Mouse (Mus musculus) neural tube, embryonic 11.5 days (tissue): ENCODE measurements around the gene Susd3. TPM values are rescaled to one million over a fixed set of nuclear protein-coding genes. Genes with fewer than 3 reads are reported as not detected.

Experiments
- ATAC-seq: fragments of 200-750 bp; cut with Nextera tagmentation; 2 replicates; pipeline ENCODE4 v1.8.0; 2017; ENCODE audit warnings: moderate number of reproducible peaks, mild to moderate bottlenecking, moderate TSS enrichment, moderate library complexity; ENCODE audit not compliant: insufficient read depth, low FRiP score, low TSS enrichment
- DNase-seq: peaks from one replicate; pipeline ENCODE4 v3.0.0-alpha.2; 2015; ENCODE audit warnings: low spot score
- H3K27ac ChIP-seq: fragments of 300-500 bp; sonication (generic); 2 replicates; pipeline ENCODE4 v1.5.1; 2014; ENCODE audit warnings: low read depth, mild to moderate bottlenecking, low read length
- H3K27me3 ChIP-seq: fragments of 300-500 bp; sonication (generic); 2 replicates; pipeline ENCODE4 v1.6.1; 2014; ENCODE audit warnings: mild to moderate bottlenecking, low read length, mixed read lengths; ENCODE audit not compliant: control insufficient read depth, insufficient read depth
- H3K36me3 ChIP-seq: fragments of 300-500 bp; sonication (generic); 2 replicates; pipeline ENCODE4 v1.6.1; 2014; ENCODE audit warnings: mild to moderate bottlenecking, low read length, moderate library complexity, mixed read lengths; ENCODE audit not compliant: control insufficient read depth, insufficient read depth
- H3K4me1 ChIP-seq: fragments of 300-500 bp; sonication (generic); 2 replicates; pipeline ENCODE4 v1.6.1; 2014; ENCODE audit warnings: low read length, mixed read lengths; ENCODE audit not compliant: control insufficient read depth, insufficient read depth
- H3K4me2 ChIP-seq: fragments of 300-500 bp; sonication (generic); 2 replicates; pipeline ENCODE4 v1.6.1; 2014; ENCODE audit warnings: low read depth, mild to moderate bottlenecking, moderate library complexity
- H3K4me3 ChIP-seq: fragments of 300-500 bp; sonication (generic); 2 replicates; pipeline ENCODE4 v1.5.1; 2014; ENCODE audit warnings: low read depth, low read length
- H3K9ac ChIP-seq: fragments of 300-500 bp; sonication (generic); 2 replicates; pipeline ENCODE4 v1.6.1; 2014; ENCODE audit warnings: mild to moderate bottlenecking, low read length
- H3K9me3 ChIP-seq: fragments of 300-500 bp; sonication (generic); 2 replicates; pipeline ENCODE4 v1.6.1; 2016; ENCODE audit warnings: low read length; ENCODE audit not compliant: control insufficient read depth
- WGBS: fragments of 180-500 bp; shearing (Covaris S2); extraction: QIAGEN DNeasy Blood & Tissue Kit; methylation state at CpG from one replicate; pipeline ENCODE4 v1.1.7; 2014; 5-methylcytosine and 5-hydroxymethylcytosine counted together
- polyA plus RNA-seq: library from polyadenylated mRNA; unstranded; fragments of >200 nt; fragmentation: Nextera tagmentation; extraction: Ambion mirVana; gene quantifications from 2 replicates; pipeline ENCODE4 v1.2.1, GENCODE M21; 2014

Gene Susd3
- polyA plus RNA-seq, 1 experiment from 2014 or later, result 1.2 TPM

- Histone ChIP-seq H3K9ac (no peak overlapping the region), H3K36me3 (no peaks in the 10 kb centered on the region), H3K9me3 (no peaks in the 10 kb centered on the region), H3K27ac (no peak overlapping the region), H3K4me1 (peaks cover 2% of the 10 kb centered on the region; the same call in 1 of the 2 replicates), H3K27me3 (peaks cover 8% of the 10 kb centered on the region; the same call in 1 of the 2 replicates), H3K4me3 (no peak overlapping the region), H3K4me2 (no peak overlapping the region)
- 67% methylated on average over 4 of the region's 4 CpGs for WGBS
- ATAC-seq (no peak), DNase-seq (no peak)
These were observed 35.0 kb downstream of the Susd3 start for GRCm38 (mm10) chr13:49213531-49213932.

- Histone ChIP-seq H3K9ac (no peak overlapping the region), H3K27me3 (peaks cover 7% of the 10 kb centered on the region; the same call in 1 of the 2 replicates), H3K36me3 (no peaks in the 10 kb centered on the region), H3K9me3 (no peaks in the 10 kb centered on the region), H3K4me2 (no peak overlapping the region), H3K4me1 (peaks cover 2% of the 10 kb centered on the region; the same call in 1 of the 2 replicates), H3K4me3 (no peak overlapping the region), H3K27ac (no peak overlapping the region)
- 79% methylated on average over 4 of the region's 4 CpGs for whole genome bisulfite sequencing
- no peak for DNase-seq
- ATAC-seq, result no peak
These were observed 35.6 kb downstream of the Susd3 start for GRCm38 (mm10) chr13:49212711-49213500.

GRCm38 (mm10) chr13:49209306-49209705 lies 39.2 kb downstream of the Susd3 start:
- no peak overlapping the region for H3K4me3 ChIP-seq
- no peaks in the 10 kb centered on the region for H3K36me3 ChIP-seq
- 67% methylated on average over 7 of the region's 7 CpGs for WGBS
- H3K9ac ChIP-seq, result no peak overlapping the region
- DNase-seq, result no peak
- no peaks in the 10 kb centered on the region for H3K4me1 ChIP-seq
- ATAC-seq, result no peak
- no peak overlapping the region for H3K4me2 ChIP-seq
- H3K27me3 ChIP-seq, result no peaks in the 10 kb centered on the region
- H3K9me3 ChIP-seq, result no peaks in the 10 kb centered on the region
- H3K27ac ChIP-seq, result no peak overlapping the region

DNA sequence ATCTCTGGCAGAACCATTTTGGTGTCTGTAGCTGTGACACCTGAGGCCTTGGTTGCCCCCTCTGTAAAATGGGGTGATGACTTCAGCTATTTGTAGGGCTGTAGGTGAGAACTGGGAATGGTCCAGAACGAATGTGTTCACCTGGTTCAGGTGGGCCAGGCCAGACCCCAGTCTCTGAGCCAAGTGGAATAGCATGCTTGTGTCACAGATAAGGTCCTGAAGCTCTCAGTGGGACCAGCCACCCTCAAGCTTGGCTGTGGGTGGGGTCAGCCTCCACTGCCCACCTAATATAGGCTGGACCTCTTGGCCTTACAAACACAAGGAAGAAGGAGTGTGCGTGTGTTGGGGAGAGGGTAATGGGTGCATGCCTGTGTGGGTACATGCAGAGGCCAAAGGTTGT lies 42.2 kb downstream of the Susd3 start:
- Histone ChIP-seq H3K27me3 (no peaks in the 10 kb centered on the region), H3K9ac (no peak overlapping the region), H3K9me3 (no peaks in the 10 kb centered on the region), H3K4me2 (no peak overlapping the region), H3K4me1 (no peaks in the 10 kb centered on the region), H3K4me3 (no peak overlapping the region), H3K36me3 (no peaks in the 10 kb centered on the region; the same call in 1 of the 2 replicates), H3K27ac (no peak overlapping the region)
- ATAC-seq, result no peak
- WGBS, result 89% methylated on average over 2 of the region's 2 CpGs
- DNase-seq, result no peak

DNA sequence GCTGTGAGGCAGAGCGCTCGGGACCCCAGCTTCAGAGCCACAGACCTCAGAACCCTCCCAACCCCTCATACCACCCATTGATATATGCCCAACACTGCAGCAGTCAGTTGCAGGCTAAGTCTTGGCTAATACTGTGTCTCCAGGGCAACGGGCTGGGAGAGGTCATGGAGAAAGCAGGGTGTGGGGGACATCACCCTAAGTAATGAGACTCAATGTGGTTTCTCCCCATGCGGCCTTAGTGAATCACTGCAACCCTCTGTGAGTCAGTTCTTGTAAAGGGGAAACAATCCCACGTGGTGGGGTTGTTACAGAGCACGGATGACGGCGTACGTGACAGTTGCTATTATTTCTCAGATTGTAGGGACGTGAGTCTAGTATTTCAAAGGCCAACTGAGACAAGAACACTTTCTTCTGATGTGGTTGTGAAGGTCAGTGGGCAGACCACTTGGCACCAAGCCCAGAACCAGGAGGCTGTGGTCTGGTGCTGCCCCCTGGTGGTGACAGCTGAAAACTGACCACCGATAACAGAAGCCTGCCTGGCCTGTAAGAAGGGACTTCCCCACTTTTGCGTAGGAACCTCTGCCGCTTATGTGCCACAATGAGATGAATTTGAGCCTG lies 43.0 kb downstream of the Susd3 start:
- Histone ChIP-seq H3K9ac (no peak overlapping the region), H3K4me2 (no peak overlapping the region), H3K27me3 (no peaks in the 10 kb centered on the region), H3K4me1 (no peaks in the 10 kb centered on the region), H3K4me3 (no peak overlapping the region), H3K36me3 (no peaks in the 10 kb centered on the region; the same call in 1 of the 2 replicates), H3K27ac (no peak overlapping the region), H3K9me3 (no peaks in the 10 kb centered on the region)
- no peak for ATAC-seq
- 44% methylated on average over 13 of the region's 13 CpGs for WGBS
- peak; percentile 84 for DNase-seq

DNA sequence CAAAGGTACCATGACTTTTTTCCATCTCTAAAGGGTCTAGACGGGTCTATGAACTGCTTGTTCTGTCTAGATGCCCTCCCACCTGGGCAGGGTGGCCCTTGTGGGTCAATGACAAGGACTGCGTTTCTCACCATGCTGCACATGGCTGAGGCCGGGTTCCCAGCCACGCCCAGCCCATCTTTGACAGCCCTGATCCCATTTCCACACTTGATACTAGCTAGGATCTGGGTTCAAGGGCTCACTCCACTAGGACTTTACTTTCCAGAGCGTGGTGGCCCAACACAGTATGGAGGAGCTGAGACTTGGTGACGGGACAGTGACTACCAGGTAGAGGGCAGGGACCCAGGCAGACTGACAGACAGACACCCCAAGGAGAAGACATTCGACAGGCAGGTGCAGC lies 46.0 kb downstream of the Susd3 start:
- Histone ChIP-seq H3K27me3 (no peaks in the 10 kb centered on the region), H3K9me3 (no peaks in the 10 kb centered on the region), H3K4me3 (no peak overlapping the region), H3K27ac (no peak overlapping the region), H3K4me1 (no peaks in the 10 kb centered on the region), H3K4me2 (no peak overlapping the region), H3K9ac (no peak overlapping the region), H3K36me3 (no peaks in the 10 kb centered on the region; the same call in 1 of the 2 replicates)
- ATAC-seq (no peak), DNase-seq (no peak)
- WGBS, result 87% methylated on average over 7 of the region's 7 CpGs

DNA sequence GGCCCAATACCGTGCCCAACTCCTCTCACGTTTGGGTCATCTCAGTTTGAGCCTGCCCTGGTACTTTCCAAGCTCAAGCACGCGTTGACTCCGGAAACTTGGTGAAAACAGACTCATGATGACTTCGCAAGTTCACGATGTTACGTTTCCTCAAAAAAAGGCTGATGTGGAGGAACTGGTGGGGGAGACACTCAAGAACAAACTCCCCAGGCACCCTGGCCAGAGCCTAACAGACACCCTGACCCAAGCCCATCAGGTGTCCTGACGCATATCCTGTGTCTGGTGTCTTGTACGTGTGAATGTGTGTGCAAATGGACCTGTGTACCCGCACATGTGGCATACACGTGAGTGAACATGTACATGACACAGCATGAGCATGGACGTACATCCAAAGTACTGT lies 47.8 kb downstream of the Susd3 start:
- DNase-seq (no peak), ATAC-seq (no peak)

DNA sequence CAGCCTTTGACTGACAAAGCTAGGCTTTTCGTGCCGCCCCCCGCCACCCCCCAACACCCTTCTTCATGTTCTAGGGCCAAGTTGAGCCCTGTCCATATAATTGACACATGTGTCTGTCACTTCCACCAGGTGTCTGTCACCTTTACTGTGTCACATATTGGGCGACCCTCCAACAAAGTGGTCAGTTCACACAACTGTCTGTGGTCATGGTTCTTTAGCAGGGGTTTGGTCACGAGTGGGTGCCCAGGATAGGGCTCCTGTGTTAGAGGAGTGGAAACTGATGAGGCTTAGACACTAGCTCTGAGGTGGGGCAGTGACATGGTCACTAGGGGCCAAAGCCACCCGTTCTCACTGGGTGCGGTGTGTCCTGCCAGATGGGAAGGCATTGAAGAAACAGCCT lies 48.6 kb downstream of the Susd3 start:
- H3K4me1 ChIP-seq, result no peaks in the 10 kb centered on the region
- H3K27me3 ChIP-seq, result no peaks in the 10 kb centered on the region
- WGBS, result 92% methylated on average over 7 of the region's 7 CpGs
- no peak overlapping the region for H3K27ac ChIP-seq
- DNase-seq (no peak), ATAC-seq (no peak)
- no peak overlapping the region for H3K9ac ChIP-seq
- no peak overlapping the region for H3K4me3 ChIP-seq
- H3K9me3 ChIP-seq, result no peaks in the 10 kb centered on the region
- no peaks in the 10 kb centered on the region; the same call in 1 of the 2 replicates for H3K36me3 ChIP-seq
- H3K4me2 ChIP-seq, result no peak overlapping the region

More for the DNA sequence above, 47.8 kb downstream of the Susd3 start:
- Histone ChIP-seq H3K4me3 (no peak overlapping the region), H3K4me2 (no peak overlapping the region), H3K4me1 (no peaks in the 10 kb centered on the region), H3K9ac (no peak overlapping the region), H3K36me3 (no peaks in the 10 kb centered on the region; the same call in 1 of the 2 replicates), H3K27ac (no peak overlapping the region), H3K27me3 (no peaks in the 10 kb centered on the region), H3K9me3 (no peaks in the 10 kb centered on the region)
- WGBS, result 90% methylated on average over 13 of the region's 13 CpGs

DNA sequence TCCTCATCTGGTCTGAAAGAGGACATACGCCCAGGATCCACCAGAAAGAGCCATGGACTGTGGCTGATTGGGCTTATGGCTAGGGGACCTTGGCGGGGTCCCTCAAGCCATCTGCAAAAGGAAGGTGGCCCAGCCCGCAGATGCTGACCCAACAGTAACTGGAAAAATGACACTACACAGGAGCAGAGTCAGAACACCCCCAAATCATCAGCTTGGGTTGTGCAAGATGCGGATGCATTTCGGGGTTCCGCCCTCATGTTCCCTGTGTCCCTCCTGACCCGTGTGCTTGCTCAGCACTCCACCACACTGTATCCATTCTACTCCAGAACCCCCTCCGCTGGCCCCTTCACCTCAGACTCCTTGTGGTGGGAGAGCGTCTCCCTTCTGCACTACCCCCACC lies 49.8 kb downstream of the Susd3 start:
- Histone ChIP-seq H3K27ac (no peak overlapping the region), H3K36me3 (no peaks in the 10 kb centered on the region; the same call in 1 of the 2 replicates), H3K9ac (no peak overlapping the region), H3K9me3 (no peaks in the 10 kb centered on the region), H3K27me3 (no peaks in the 10 kb centered on the region), H3K4me1 (no peaks in the 10 kb centered on the region), H3K4me2 (no peak overlapping the region), H3K4me3 (no peak overlapping the region)
- DNase-seq (no peak), ATAC-seq (no peak)
- 95% methylated on average over 9 of the region's 9 CpGs for WGBS
